7 mouse cellular contexts compared by ENCODE assay signal in genomic region chr13:12461730-12462119, GRCm38 (mm10). TPM values are rescaled to one million over a fixed set of nuclear protein-coding genes. Genes with fewer than 3 reads are reported as not detected.
A peak's percentile ranks its signal among the peaks of the same experiment; 100 is the strongest.
DNase-seq lines count a peak whose midpoint lies in the region; ATAC-seq lines count a peak whose summit lies in the region.

No protein-coding gene starts in this region.

- peaks cover 9% of the 10 kb centered on the region; the same call in 1 of the 2 replicates for H3K4me1 ChIP-seq in lung, embryonic 15.5 days
- H3K4me1 ChIP-seq in embryonic facial prominence, embryonic 11.5 days (ENCODE audit: control insufficient read depth, insufficient read depth, low read length): no peaks in the 10 kb centered on the region
- peaks cover 16% of the 10 kb centered on the region for H3K4me1 ChIP-seq in hindbrain, embryonic 15.5 days (replicated peaks)
- H3K4me1 ChIP-seq in midbrain, embryonic 15.5 days: peaks cover 16% of the 10 kb centered on the region

- no peak for DNase-seq in lung, postnatal 25 days (ENCODE audit: low spot score)
- DNase-seq in embryonic facial prominence, embryonic 11.5 days (ENCODE audit: low spot score): peak; percentile 25
- DNase-seq in spleen, adult 18-20 months: no peak

- peak overlapping the region; percentile 87 for H3K4me2 ChIP-seq in lung, embryonic 15.5 days
- H3K4me2 ChIP-seq in embryonic facial prominence, embryonic 11.5 days (ENCODE audit: low read depth, low read length): peak overlapping the region; percentile 88
- H3K4me2 ChIP-seq in hindbrain, embryonic 15.5 days: peak overlapping the region; percentile 82
- H3K4me2 ChIP-seq in midbrain, embryonic 15.5 days: peak overlapping the region; percentile 70

- no peaks in the 10 kb centered on the region for H3K9me3 ChIP-seq in lung, embryonic 15.5 days
- H3K9me3 ChIP-seq in embryonic facial prominence, embryonic 11.5 days (replicated peaks; ENCODE audit: control insufficient read depth, low read length): no peaks in the 10 kb centered on the region
- H3K9me3 ChIP-seq in hindbrain, embryonic 15.5 days: no peaks in the 10 kb centered on the region
- H3K9me3 ChIP-seq in midbrain, embryonic 15.5 days: no peaks in the 10 kb centered on the region

- peak; percentile 41; the same call in 1 of the 2 replicates for ATAC-seq in lung, embryonic 15.5 days (ENCODE audit: borderline replicate concordance, extremely low read depth, low FRiP score, low TSS enrichment)
- ATAC-seq in embryonic facial prominence, embryonic 11.5 days (replicated peaks; ENCODE audit: insufficient number of reproducible peaks, low FRiP score, low TSS enrichment, low read depth): no peak
- ATAC-seq in hindbrain, embryonic 15.5 days (ENCODE audit: low FRiP score, low read depth): peak; percentile 67
- peak; percentile 64; the same call in 1 of the 2 replicates for ATAC-seq in midbrain, embryonic 15.5 days (replicated peaks)
- no peak for ATAC-seq in activated CD4-positive, CD25-positive, alpha-beta regulatory T cell, adult 4 months

- peak overlapping the region; percentile 53; the same call in 1 of the 2 replicates for H3K27ac ChIP-seq in lung, embryonic 15.5 days
- no peak overlapping the region for H3K27ac ChIP-seq in embryonic facial prominence, embryonic 11.5 days (replicated peaks; ENCODE audit: low read depth, low read length)
- H3K27ac ChIP-seq in hindbrain, embryonic 15.5 days (replicated peaks): peak overlapping the region; percentile 75
- peak overlapping the region; percentile 79 for H3K27ac ChIP-seq in midbrain, embryonic 15.5 days

- H3K36me3 ChIP-seq in lung, embryonic 15.5 days: peaks cover 4% of the 10 kb centered on the region
- no peaks in the 10 kb centered on the region for H3K36me3 ChIP-seq in embryonic facial prominence, embryonic 11.5 days (replicated peaks; ENCODE audit: control insufficient read depth, insufficient read depth, low read depth, low read length)
- H3K36me3 ChIP-seq in hindbrain, embryonic 15.5 days: no peaks in the 10 kb centered on the region; the same call in 1 of the 2 replicates
- H3K36me3 ChIP-seq in midbrain, embryonic 15.5 days (replicated peaks): no peaks in the 10 kb centered on the region

- 4% methylated on average over 7 of the region's 7 CpGs for WGBS in lung, embryonic 15.5 days
- WGBS in embryonic facial prominence, embryonic 11.5 days: 6% methylated on average over 7 of the region's 7 CpGs
- WGBS in hindbrain, embryonic 15.5 days: 3% methylated on average over 7 of the region's 7 CpGs
- 4% methylated on average over 7 of the region's 7 CpGs for WGBS in midbrain, embryonic 15.5 days

- peak overlapping the region; percentile 82 for H3K9ac ChIP-seq in lung, embryonic 15.5 days
- H3K9ac ChIP-seq in embryonic facial prominence, embryonic 11.5 days (replicated peaks; ENCODE audit: low read length): peak overlapping the region; percentile 67
- H3K9ac ChIP-seq in hindbrain, embryonic 15.5 days: peak overlapping the region; percentile 73
- peak overlapping the region; percentile 67 for H3K9ac ChIP-seq in midbrain, embryonic 15.5 days

- no peaks in the 10 kb centered on the region for H3K27me3 ChIP-seq in lung, embryonic 15.5 days
- no peaks in the 10 kb centered on the region for H3K27me3 ChIP-seq in embryonic facial prominence, embryonic 11.5 days (ENCODE audit: control insufficient read depth, insufficient read depth, low read length)
- H3K27me3 ChIP-seq in hindbrain, embryonic 15.5 days: no peaks in the 10 kb centered on the region
- no peaks in the 10 kb centered on the region for H3K27me3 ChIP-seq in midbrain, embryonic 15.5 days (replicated peaks)

- H3K4me3 ChIP-seq in lung, embryonic 15.5 days: peak overlapping the region; percentile 86
- H3K4me3 ChIP-seq in embryonic facial prominence, embryonic 11.5 days (ENCODE audit: low read depth, low read length): peak overlapping the region; percentile 71
- peak overlapping the region; percentile 63 for H3K4me3 ChIP-seq in hindbrain, embryonic 15.5 days
- H3K4me3 ChIP-seq in midbrain, embryonic 15.5 days: peak overlapping the region; percentile 74

RNA-seq across cellular contexts. Expression of gene Lgals8, which starts 3.0 kb away (rescaled TPM):
- 25.1 and 28.6 TPM in 2 replicates for polyA plus RNA-seq in lung, embryonic 15.5 days (2015; fragmentation: Nextera tagmentation; extraction: Ambion mirVana)
- polyA plus RNA-seq in embryonic facial prominence, embryonic 11.5 days (2014; fragmentation: Nextera tagmentation; extraction: Ambion mirVana): 11.4 and 11.9 TPM in 2 replicates
- polyA plus RNA-seq in hindbrain, embryonic 15.5 days (2015; fragmentation: Nextera tagmentation; extraction: Ambion mirVana): 20.9 and 23.0 TPM in 2 replicates
- 20.3 and 25.6 TPM in 2 replicates for polyA plus RNA-seq in midbrain, embryonic 15.5 days (2015; fragmentation: Nextera tagmentation; extraction: Ambion mirVana)
- 100 to 1,000 TPM in 1 of 2 experiments, 10 to 100 TPM in 1; 70.6 to 109 TPM for polyA plus RNA-seq in activated CD4-positive, CD25-positive, alpha-beta regulatory T cell, adult 4 months (2017; shearing (Covaris generic))

RNA-seq across cellular contexts. Expression of gene Edaradd, which starts 58.5 kb away (rescaled TPM):
- 1.6 and 1.7 TPM in 2 replicates for polyA plus RNA-seq in lung, embryonic 15.5 days (2015; fragmentation: Nextera tagmentation; extraction: Ambion mirVana)
- polyA plus RNA-seq in embryonic facial prominence, embryonic 11.5 days (2014; fragmentation: Nextera tagmentation; extraction: Ambion mirVana): 3.1 TPM in 2 replicates
- 1.7 and 1.8 TPM in 2 replicates for polyA plus RNA-seq in hindbrain, embryonic 15.5 days (2015; fragmentation: Nextera tagmentation; extraction: Ambion mirVana)
- polyA plus RNA-seq in midbrain, embryonic 15.5 days (2015; fragmentation: Nextera tagmentation; extraction: Ambion mirVana): 1.4 and 1.5 TPM in 2 replicates
- polyA plus RNA-seq in activated CD4-positive, CD25-positive, alpha-beta regulatory T cell, adult 4 months (2017; shearing (Covaris generic)): 1 to 10 TPM; 1.0 TPM

Comparison
In these comparisons a context has a peak if more than half of its experiments do, and no peak if none do; other contexts are left out.
1. ATAC-seq: peak in lung, embryonic 15.5 days (single experiment), hindbrain, embryonic 15.5 days (single experiment) and midbrain, embryonic 15.5 days (single experiment); none in embryonic facial prominence, embryonic 11.5 days (single experiment) and activated CD4-positive, CD25-positive, alpha-beta regulatory T cell, adult 4 months (single experiment).
2. Peak in every context shown above with its lines, with median percentiles within 50 percentile points of each other: H3K4me2 ChIP-seq, H3K4me3 ChIP-seq and H3K9ac ChIP-seq.